Mouse (Mus musculus) heart, postnatal 25 days (tissue): ENCODE measurements around the gene Lypd6b. TPM values are rescaled to one million over a fixed set of nuclear protein-coding genes. Genes with fewer than 3 reads are reported as not detected.

Source experiments
- DNase-seq: peaks from one replicate; pipeline ENCODE4 v3.0.0; 2022; ENCODE audit warnings: low spot score
- intact Hi-C: fragments of 180-260 bp; cut with DNase I; formaldehyde crosslinking; loops from one replicate; pipeline ENCODE4 v1.15.1; 2025
- total RNA-seq, 2 experiments: library from RNA; stranded (reverse); gene quantifications; 2 replicates each; pipeline ENCODE4 v1.2.3; 2021

The Lypd6b gene
- total RNA-seq, 2 experiments from 2014 or later = not detected

DNA sequence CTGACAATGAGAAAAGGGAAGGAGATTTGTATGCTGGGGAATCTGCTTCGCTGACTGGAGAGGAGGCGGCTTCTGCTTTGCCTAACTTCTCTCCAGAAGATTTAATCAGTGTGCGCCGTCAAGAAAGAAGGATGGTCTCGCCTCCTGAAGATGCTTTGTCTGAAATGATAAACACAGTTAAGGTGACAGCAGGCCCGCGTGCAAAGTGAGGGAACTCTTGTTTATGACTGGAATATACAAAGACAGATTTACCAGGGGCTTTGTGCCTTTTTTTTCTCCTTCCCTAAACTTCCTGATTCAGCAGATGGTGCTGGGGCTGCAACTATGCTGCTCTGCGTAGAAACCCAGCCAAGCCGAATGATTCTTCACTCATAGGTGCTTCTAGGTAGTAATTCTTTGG lies 131.2 kb downstream of the Lypd6b start:
- intact Hi-C loops = no loop called here

DNA sequence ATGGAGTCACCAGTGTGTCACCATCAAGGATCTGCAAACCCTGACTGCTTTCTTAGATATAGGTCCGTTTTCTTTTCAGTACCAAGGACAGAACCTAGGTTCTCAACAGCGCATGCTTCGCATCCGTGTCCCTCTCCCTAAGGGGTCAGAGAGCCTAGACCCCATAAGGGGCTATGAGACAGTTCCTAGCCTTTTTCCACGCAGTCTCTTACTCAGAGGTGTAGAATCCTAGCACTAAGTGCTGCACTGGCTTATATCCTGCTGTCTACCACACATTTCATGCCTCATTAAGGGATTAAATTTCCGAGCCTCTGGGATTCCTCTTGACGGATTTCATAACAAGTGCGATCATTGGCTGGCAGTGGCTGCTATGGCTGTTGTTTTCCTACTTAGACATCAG lies 134.5 kb downstream of the Lypd6b start:
- no peak for DNase-seq
- intact Hi-C loops = no loop called here

More for the DNA sequence above, 131.2 kb downstream of the Lypd6b start:
- DNase-seq = no peak

DNA sequence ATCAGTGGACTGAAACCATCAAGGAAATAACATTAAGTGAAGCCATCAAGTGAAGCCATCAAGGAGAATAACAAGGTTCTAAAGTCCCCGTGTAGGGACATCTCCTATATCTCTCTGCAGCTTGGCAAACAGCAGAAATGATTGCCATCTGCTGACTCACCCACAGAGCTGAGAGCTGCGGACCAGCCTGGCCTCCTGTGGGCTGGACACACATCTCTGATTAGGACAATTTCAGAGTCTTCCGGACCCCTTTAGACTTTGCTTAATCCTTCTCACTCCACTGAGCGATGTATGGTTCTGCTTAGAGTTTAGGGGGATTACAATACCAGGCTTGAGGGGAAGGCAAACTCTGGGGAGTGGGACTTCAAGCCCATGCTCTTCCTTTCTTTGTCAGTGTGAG lies 135.3 kb downstream of the Lypd6b start:
- intact Hi-C loops = no loop called here
- DNase-seq = no peak

DNA sequence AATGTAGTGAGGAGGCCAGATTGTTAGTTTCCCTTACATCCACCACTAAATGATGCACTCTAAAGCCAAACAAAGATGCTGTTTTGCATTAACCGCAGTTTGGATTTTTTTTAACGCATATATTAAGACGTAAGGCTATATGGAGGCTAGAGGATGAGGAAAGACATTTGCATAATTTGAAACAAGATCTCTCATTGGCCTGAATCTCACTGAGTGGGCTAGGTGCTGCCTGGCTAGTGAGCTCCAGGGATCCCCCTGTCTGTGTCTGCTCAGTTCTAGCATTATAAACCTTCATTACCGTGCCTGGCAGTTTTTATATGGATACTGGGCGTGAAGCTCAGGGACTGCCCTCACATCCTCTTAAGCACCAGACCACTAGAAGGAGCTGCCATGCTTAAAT lies 138.7 kb downstream of the Lypd6b start:
- intact Hi-C loops = no loop called here
- no peak for DNase-seq

DNA sequence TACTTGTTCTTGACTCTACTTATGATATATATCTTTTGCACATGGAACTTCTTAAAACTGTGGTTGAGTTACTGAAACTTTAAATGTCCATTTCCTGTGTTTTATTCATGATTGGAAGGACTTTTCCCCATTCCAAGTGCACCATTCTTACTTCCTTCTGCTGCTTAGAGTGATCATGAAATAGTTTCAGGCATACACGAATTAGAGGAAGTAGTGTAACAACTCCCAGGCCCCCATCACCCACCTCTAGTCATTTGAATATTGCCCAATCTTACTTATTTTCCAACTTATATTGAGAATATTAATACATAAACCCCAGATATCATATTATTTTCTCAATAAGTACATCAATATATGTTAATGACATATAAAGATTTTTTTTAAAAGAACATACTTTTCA lies 139.9 kb downstream of the Lypd6b start:
- intact Hi-C loops = no loop called here
- DNase-seq = no peak

DNA sequence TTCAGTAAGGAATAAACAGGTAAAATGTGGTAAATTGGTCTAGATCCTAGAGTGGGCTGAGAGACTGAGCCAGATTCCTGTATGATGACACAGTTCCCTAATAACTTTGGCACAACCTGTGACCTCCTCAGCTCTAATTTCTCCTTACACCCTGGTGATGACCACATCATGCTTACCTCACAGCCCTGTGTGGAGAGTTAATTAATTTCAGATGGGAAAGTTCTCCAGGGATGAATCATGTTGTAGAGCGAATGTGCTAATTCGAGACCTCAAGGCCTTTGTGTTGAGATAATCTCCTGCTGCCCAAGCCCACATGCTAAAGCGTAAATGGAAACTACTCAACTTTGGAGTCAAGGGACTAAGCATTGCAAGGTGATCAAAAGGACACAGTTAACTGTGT lies 142.4 kb downstream of the Lypd6b start:
- intact Hi-C loops = no loop called here

DNA sequence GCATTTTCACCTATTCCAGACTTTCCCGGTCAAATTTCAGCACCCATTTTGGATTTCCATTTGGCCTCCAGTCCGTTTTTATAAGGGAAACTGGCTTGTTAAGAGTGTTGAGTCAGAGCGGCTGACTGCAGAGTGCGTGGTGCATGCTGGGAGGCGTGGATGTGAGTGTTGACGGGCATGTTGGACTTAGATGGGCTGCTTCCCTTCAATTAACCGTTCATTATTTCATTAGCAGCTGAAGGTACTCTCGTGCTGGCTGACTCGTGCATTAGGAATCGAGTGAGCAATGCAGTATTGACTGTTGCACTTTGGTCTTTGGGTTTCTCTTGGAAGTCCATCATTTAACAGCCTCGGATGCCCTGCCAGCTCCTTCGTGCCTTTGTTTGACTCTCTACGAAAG lies 150.1 kb downstream of the Lypd6b start:
- DNase-seq = no peak
- intact Hi-C loops = no loop called here

More for the DNA sequence above, 142.4 kb downstream of the Lypd6b start:
- DNase-seq = no peak

DNA sequence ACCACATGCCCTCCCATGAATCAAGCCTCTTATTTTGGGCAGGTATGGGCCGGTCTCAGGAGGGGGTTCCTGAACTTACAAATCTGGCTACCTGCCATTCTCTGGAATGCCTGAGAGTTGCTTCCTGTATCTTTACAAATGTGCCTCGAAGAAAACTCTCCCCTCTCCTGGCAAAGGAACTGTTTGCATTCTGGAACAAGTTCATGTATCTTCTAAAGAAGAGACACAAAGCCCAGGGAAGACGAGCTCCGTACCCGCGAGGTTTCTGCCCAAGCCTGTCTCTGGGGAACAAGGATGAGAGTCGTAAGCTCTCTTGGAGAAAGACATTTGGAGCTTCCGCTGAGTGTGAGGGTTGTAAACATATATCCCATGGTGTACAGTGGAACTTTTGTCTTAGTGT lies 150.8 kb downstream of the Lypd6b start:
- intact Hi-C loops = no loop called here
- DNase-seq = no peak

DNA sequence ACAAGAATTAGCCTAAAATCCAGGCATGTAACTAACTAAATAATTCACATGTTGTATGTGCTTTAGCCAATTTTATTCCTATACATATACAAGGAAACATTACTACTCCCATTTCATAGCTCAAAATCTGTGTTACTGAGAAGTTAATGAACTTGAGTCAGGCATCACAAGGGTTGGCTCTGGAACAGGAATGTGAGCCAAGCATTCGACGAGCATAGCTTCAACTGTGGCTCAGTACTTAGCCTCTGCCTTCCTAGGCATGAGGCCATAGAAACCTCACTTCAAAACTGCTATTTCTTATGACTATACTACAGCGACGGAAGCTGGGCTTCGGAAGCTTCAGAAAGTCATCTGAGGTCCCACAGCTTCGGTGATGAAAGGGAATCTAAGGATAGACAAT lies 152.9 kb downstream of the Lypd6b start:
- intact Hi-C loops = no loop called here
- no peak for DNase-seq

DNA sequence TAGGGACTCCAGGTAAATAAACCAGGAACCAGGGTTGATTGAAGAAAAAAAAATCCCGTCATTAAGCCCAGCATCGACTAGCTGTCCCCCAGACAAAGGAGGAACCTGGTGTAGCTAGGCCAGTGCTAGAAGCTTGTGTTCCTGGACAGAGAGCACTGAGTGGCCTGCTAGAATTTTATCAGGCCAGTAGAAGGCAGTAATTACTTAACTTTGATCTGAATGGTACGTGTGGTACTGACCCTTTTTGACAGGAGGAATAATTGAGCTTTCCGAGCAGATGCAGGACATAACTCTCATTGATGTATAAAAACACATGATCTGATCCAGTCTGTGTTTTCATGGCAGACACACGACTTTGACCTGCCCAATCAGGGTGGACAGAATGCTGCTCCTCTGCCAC lies 154.6 kb downstream of the Lypd6b start:
- intact Hi-C loops = no loop called here
- no peak for DNase-seq

DNA sequence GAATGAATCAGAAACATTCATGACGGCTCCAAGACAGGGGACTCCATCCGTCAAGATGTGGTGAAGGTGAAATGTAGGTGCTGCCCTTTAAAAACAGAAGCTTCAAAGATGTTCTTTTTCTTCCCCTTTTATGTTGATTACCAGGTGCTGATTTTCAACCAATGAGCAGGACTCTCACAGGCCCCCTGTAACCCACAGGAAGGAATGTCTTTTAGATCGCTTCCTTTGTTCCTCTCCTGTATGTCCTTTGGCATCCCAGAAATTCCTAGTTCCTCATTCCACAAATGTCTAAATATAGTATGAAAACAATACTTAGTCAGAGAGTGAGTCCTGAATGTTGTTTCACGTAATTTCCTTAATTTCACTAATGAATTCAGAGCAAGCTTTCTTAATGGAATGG lies 164.2 kb downstream of the Lypd6b start:
- DNase-seq = no peak
- intact Hi-C loops = no loop called here

DNA sequence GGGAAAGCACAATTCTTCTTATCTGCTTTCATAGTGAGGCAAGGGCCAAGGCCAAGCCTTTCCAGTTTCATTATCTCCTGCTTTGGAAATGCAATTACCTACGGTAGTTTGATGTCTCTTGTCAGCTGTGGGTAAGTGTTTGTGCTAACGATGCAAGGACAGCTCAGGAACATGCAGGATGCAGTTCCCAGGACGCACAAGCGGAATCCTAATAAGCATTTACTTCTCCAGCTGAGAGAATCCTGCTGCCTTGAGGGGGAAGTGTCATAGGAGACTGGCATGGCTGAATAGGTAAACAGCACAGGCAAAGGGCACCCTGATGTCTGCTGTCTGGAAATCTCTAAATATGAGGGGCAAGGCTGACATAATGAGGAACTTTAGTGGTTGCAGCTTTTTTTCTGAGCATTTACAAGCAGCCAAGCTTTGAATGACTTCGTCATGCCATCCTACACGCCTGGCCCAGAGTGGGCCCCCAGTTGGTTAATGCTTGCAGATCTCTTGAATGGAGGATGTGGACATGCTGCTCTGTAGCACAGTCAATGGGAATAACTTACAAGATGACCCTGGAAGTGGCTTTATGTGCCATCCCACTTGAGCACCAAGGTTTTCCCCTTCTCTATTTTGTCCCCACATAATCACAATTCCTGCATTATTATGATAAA lies 165.3 kb downstream of the Lypd6b start:
- intact Hi-C loops = no loop called here
- no peak for DNase-seq

DNA sequence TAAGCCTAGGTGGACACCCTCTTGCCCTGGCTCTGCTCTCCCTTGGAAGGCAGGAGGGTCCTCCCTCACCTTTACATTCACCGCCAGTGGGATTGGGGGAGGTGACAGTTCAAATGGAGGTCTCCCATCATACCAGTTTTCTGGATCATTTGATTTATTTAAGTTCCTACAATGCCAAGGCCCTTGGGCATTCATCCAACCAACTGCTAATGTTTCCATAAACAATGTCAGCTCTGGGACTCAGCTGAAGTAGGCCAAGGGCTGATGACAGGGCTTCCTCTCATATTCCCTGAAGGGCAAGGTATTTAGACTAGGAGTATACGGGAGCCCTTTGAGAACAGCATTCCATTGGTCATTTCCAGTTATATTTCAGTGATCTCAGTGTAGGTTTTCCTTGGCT lies 170.0 kb downstream of the Lypd6b start:
- intact Hi-C loops = no loop called here
- no peak for DNase-seq

DNA sequence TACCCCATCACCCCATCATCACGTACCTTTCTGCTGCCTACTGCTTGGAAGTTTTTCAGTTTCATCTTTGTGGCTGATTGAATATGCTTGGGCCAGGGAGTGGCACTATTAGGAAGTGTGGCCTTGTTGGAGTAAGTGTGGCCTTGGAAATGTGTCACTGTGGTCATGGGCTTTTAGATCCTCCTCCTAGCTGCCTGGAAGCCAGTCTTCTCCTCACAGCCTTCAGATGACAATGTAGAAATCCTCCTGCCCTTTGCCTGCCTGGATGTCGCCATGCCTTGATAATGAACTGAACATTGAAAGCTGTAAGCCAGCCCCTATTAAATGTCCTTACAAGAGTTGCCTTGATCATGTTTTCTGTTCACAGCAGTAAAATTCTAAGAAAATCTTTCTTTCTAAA lies 174.5 kb downstream of the Lypd6b start:
- no peak for DNase-seq
- intact Hi-C loops = no loop called here

DNA sequence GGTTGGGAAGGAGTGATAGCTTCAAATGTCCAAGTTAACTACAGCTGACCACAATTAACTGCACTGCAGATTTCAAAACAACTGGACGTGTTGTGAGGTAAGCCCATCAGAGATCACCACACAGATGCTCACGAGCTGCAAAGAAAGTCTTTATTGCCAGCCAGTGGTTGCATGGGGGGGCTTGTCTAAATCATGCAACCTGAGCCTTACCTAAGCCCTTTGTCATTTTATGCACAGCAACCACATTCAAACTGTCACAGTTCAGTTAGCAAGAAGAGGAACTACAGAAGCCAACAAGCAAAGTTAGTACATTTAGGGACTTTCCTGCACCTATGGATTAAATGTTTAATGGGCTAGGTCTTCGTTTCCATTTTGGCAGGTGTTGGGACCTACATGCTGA lies 177.4 kb downstream of the Lypd6b start:
- no peak for DNase-seq
- intact Hi-C loops = no loop called here

DNA sequence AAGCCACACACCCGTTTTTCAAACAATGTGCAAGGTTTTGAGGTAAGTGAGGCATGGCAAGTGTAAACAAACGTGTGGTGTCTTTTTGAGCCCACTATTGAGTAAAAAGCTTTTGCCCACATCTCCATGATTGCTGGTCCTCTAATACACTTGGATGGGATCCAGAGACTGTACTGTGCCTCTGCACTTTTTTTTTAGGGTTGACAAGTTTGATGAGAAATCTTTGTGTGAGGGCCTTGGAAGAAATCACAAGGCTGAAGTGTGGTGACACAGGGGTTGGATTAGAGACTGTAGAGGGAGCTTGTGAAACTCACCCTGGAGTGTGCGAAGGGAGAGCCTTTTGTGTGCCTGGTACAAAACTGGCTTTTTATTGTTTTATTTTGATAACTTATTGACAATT lies 180.3 kb downstream of the Lypd6b start:
- DNase-seq = no peak
- intact Hi-C loops = no loop called here

DNA sequence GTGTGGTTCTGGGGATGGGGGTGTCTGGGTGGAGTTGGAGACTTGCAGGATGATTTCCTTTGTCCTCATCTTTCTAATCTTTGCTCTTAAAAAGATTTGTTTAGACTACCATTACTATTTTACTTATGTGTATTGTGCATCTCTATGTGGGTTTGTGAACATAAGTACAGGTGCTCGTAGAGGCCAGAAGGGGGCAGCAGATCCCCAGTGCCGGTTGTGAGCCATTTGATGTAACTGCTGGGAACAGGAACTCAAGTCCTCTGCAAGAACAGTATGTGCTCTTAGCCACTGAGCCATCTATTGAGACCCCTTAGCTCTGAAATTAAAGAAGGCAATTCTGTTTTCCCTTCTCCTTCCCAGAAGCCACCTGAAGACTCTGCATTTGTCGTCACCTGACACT lies 183.5 kb downstream of the Lypd6b start:
- no peak for DNase-seq
- intact Hi-C loops = no loop called here

DNA sequence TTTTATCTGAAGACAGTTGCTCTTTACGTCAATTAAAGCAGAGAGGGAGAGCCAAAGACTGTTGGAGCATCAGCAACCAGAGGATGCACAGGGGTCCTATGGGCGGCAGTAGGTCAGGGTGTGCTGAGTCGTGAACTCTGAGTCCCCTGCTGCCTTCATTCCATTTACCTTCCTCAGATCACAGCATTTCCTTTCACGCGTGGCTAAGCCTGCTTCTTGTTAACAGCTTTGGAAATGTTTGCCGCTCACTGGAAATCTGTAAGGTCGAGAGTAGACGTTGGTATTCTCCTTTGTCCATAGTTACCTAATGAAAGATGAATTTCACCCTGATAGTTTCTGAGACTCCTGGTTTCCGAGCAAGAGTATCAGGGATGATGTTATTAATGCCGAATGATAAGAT lies 191.1 kb downstream of the Lypd6b start:
- intact Hi-C loops = no loop called here
- no peak for DNase-seq

DNA sequence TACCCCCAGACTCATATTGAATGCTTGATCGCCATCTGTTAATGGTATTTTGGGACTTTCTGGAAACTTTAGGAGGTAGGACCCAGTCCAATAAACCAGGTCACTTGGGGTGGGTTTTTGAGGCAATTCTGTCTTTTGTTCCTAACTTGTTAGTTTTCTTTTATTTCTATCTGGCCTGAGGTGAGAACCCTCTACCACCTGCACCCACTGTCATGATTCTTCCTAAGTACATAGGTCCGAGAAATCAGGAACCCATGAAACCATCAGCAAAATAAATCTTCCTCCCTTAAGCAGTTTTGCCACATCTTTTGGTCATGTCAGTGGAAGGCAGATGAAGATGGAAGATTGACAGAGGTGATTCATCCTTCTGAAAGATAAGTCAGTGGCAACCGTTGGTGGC lies 192.5 kb downstream of the Lypd6b start:
- DNase-seq = no peak
- intact Hi-C loops = no loop called here

DNA sequence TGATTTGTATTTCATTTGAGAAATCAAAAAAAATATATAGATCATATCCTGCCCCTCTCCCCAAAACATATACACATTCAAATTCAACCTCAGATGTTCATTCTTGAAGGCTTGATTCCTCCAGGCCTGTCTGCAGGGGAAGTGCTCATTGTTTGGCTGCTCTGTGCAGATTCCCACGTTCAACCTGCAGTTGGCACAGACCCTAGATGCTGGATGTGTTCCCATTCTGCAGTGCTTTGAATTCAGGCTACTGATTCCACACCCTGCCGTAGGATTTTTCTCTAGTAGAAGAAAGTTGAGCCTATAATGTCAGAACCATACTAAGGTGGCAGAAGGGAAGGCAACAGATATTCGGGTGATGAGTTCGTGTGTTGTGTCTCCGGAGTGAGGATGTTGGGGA lies 195.5 kb downstream of the Lypd6b start:
- DNase-seq = no peak
- intact Hi-C loops = no loop called here

DNA sequence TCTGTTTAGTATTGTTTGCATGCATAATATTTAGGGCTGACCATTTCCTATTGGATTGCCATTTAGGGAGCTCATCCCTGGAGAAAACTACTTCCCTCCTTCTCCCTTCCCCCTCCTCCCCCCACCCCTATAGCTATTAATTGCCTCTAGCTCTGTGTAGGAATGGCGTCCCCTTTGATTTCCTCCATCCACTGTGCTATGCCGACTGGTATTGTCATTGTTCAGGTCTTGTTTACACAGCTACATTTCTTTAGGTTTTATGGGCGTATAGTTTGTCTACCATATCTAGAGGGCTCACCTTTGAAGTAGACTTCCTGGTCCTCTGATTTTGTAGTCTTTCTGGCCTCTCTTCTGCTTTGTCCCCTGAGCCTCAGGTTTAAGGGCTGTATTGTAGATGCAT lies 197.3 kb downstream of the Lypd6b start:
- DNase-seq = no peak
- intact Hi-C loops = no loop called here

DNA sequence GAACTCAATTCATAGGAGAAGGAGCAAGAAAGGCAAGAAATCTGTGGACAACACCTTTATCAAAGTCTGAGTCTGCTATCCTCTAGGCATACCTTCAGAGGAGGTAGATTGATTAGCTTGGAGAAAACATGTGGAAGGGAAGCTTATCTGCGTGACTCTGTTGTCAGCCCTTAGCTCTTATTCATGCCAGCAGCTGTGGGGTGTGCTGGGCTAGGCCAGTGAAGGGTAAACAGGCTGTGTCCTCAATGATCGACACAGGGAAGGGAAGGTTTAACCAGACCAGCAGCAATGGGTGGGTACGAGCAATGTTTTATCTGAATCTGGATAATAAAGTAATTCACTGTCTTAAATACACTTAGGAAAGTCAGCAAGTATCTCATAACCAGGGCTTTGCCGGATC lies 208.4 kb downstream of the Lypd6b start:
- intact Hi-C loops = no loop called here
- no peak for DNase-seq

DNA sequence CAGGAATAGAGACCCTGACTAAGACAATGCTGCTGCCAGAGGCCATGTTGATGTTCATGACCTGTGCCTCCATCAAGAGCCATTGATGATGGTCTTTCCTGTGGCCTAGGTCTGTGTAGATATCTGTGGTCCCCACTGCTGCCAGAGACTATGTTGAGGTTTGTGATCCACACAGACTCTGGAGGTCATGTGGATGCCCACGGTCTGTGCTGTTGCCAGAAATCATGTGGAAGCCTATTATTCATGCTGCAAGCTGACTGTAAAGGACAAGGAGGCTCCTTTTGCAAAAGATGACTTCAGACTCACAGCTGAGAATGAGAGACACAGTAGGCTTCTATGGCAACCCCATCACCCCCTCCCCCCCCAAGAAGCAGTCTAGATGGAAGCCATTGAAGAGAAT lies 209.7 kb downstream of the Lypd6b start:
- intact Hi-C loops = no loop called here
- no peak for DNase-seq
